Mouse (Mus musculus) midbrain, embryonic 10.5 days (tissue): Measurements from ENCODE around the gene Ints3. TPM values are rescaled to one million over a fixed set of nuclear protein-coding genes. Genes with fewer than 3 reads are reported as not detected.

ENCODE experiments used
- DNase-seq: peaks from one replicate; pipeline ENCODE4 v3.0.0-alpha.2; 2017; ENCODE audit warnings: low spot score
- H3K27ac ChIP-seq: fragments of 300-500 bp; sonication (generic); replicated peaks from 2 replicates; pipeline ENCODE4 v1.5.1; 2016; ENCODE audit warnings: mild to moderate bottlenecking
- H3K27me3 ChIP-seq: fragments of 300-500 bp; sonication (generic); 2 replicates; pipeline ENCODE4 v1.6.1; 2016; ENCODE audit warnings: low read depth, mild to moderate bottlenecking; ENCODE audit not compliant: poor library complexity, severe bottlenecking
- H3K36me3 ChIP-seq: fragments of 300-500 bp; sonication (generic); 2 replicates; pipeline ENCODE4 v1.6.1; 2016; ENCODE audit warnings: mild to moderate bottlenecking, moderate library complexity
- H3K4me1 ChIP-seq: fragments of 300-500 bp; sonication (generic); 2 replicates; pipeline ENCODE4 v1.6.1; 2016
- H3K4me3 ChIP-seq: fragments of 300-500 bp; sonication (generic); 2 replicates; pipeline ENCODE4 v1.5.1; 2016; ENCODE audit warnings: mild to moderate bottlenecking, moderate library complexity
- H3K9me3 ChIP-seq: fragments of 300-500 bp; sonication (generic); replicated peaks from 2 replicates; pipeline ENCODE4 v1.6.1; 2016; ENCODE audit warnings: mild to moderate bottlenecking
- WGBS: fragments of 180-500 bp; shearing (Covaris S2); methylation state at CpG from one replicate; pipeline ENCODE4 v1.1.7; 2016; 5-methylcytosine and 5-hydroxymethylcytosine counted together
- polyA plus RNA-seq: library from polyadenylated mRNA; unstranded; fragments of >200 nt; fragmentation: Nextera tagmentation; extraction: Ambion mirVana; gene quantifications from 2 replicates; pipeline ENCODE4 v1.2.1, GENCODE M21; 2016

Gene Ints3
- polyA plus RNA-seq, 1 experiment from 2014 or later, result 36.9 TPM

- peaks cover 68% of the 10 kb centered on the region for H3K27me3 ChIP-seq
- no peaks in the 10 kb centered on the region for H3K9me3 ChIP-seq
- no peak overlapping the region for H3K27ac ChIP-seq
- no peak overlapping the region for H3K4me3 ChIP-seq
- H3K36me3 ChIP-seq, result no peaks in the 10 kb centered on the region
- peaks cover 11% of the 10 kb centered on the region for H3K4me1 ChIP-seq
- no peak for DNase-seq
- WGBS, result 85% methylated on average over 5 of the region's 5 CpGs
Observed at GRCm38 (mm10) chr3:90460315-90460714, 26.9 kb upstream of the Ints3 start.

- WGBS, result 82% methylated on average over 9 of the region's 9 CpGs
- H3K36me3 ChIP-seq, result no peaks in the 10 kb centered on the region
- no peak overlapping the region for H3K4me3 ChIP-seq
- DNase-seq, result no peak
- H3K27me3 ChIP-seq, result peaks cover 62% of the 10 kb centered on the region
- no peak overlapping the region for H3K27ac ChIP-seq
- H3K9me3 ChIP-seq, result no peaks in the 10 kb centered on the region
- H3K4me1 ChIP-seq, result peaks cover 5% of the 10 kb centered on the region
Observed at GRCm38 (mm10) chr3:90459727-90460126, 26.3 kb upstream of the Ints3 start.

GRCm38 (mm10) chr3:90454931-90455330 is 21.5 kb upstream of the Ints3 start:
- H3K9me3 ChIP-seq, result no peaks in the 10 kb centered on the region
- peaks cover 12% of the 10 kb centered on the region for H3K4me1 ChIP-seq
- no peak overlapping the region for H3K27ac ChIP-seq
- no peak for DNase-seq
- no peaks in the 10 kb centered on the region for H3K36me3 ChIP-seq
- H3K4me3 ChIP-seq, result no peak overlapping the region
- H3K27me3 ChIP-seq, result peaks cover 18% of the 10 kb centered on the region; the same call in 1 of the 2 replicates
- 87% methylated on average over 14 of the region's 14 CpGs for WGBS

- Histone ChIP-seq H3K27me3 (peaks cover 10% of the 10 kb centered on the region; the same call in 1 of the 2 replicates), H3K36me3 (no peaks in the 10 kb centered on the region), H3K9me3 (no peaks in the 10 kb centered on the region), H3K27ac (0 out of 2 replicates have a peak overlapping the region, but pooled peaks have one; percentile 10), H3K4me3 (no peak overlapping the region), H3K4me1 (peaks cover 31% of the 10 kb centered on the region)
- DNase-seq, result no peak
- WGBS, result 51% methylated on average over 10 of the region's 10 CpGs
Observed at GRCm38 (mm10) chr3:90451396-90452095, 18.1 kb upstream of the Ints3 start.

- 36% methylated on average over 12 of the region's 12 CpGs for WGBS
- Histone ChIP-seq H3K9me3 (no peaks in the 10 kb centered on the region), H3K27me3 (peaks cover 8% of the 10 kb centered on the region; the same call in 1 of the 2 replicates), H3K4me3 (no peak overlapping the region), H3K4me1 (peaks cover 38% of the 10 kb centered on the region), H3K36me3 (no peaks in the 10 kb centered on the region), H3K27ac (0 out of 2 replicates have a peak overlapping the region, but pooled peaks have one; percentile 10)
- no peak for DNase-seq
Observed at GRCm38 (mm10) chr3:90450874-90451273, 17.5 kb upstream of the Ints3 start.

- WGBS, result 31% methylated on average over 6 of the region's 6 CpGs
- Histone ChIP-seq H3K36me3 (no peaks in the 10 kb centered on the region), H3K4me1 (peaks cover 42% of the 10 kb centered on the region), H3K27me3 (peaks cover 4% of the 10 kb centered on the region; the same call in 1 of the 2 replicates), H3K27ac (no peak overlapping the region), H3K9me3 (no peaks in the 10 kb centered on the region), H3K4me3 (no peak overlapping the region)
- DNase-seq, result no peak
Observed at GRCm38 (mm10) chr3:90448626-90449025, 15.2 kb upstream of the Ints3 start.

- H3K36me3 ChIP-seq, result no peaks in the 10 kb centered on the region
- peak overlapping the region; percentile 51 for H3K4me3 ChIP-seq
- peak overlapping the region; percentile 92 for H3K27ac ChIP-seq
- peaks cover 42% of the 10 kb centered on the region for H3K4me1 ChIP-seq
- H3K27me3 ChIP-seq, result peaks cover 4% of the 10 kb centered on the region; the same call in 1 of the 2 replicates
- no peak for DNase-seq
- WGBS, result 43% methylated on average over 7 of the region's 7 CpGs
- no peaks in the 10 kb centered on the region for H3K9me3 ChIP-seq
Observed at GRCm38 (mm10) chr3:90447123-90447494, 13.7 kb upstream of the Ints3 start.

- Histone ChIP-seq H3K27ac (peak overlapping the region; percentile 92), H3K36me3 (no peaks in the 10 kb centered on the region)
- 0% methylated on average over 17 of the region's 17 CpGs for WGBS
Observed at GRCm38 (mm10) chr3:90446389-90447122, 13.1 kb upstream of the Ints3 start.

GRCm38 (mm10) chr3:90445417-90446200 is 12.2 kb upstream of the Ints3 start:
- Histone ChIP-seq H3K4me3 (peak overlapping the region; percentile 51), H3K4me1 (peaks cover 31% of the 10 kb centered on the region), H3K9me3 (no peaks in the 10 kb centered on the region), H3K36me3 (no peaks in the 10 kb centered on the region), H3K27me3 (peaks cover 2% of the 10 kb centered on the region; the same call in 1 of the 2 replicates), H3K27ac (peak overlapping the region; percentile 92)
- DNase-seq, result no peak
- WGBS, result 71% methylated on average over 11 of the region's 11 CpGs

More at GRCm38 (mm10) chr3:90446389-90447122, 13.1 kb upstream of the Ints3 start:
- Histone ChIP-seq H3K27me3 (peaks cover 4% of the 10 kb centered on the region; the same call in 1 of the 2 replicates), H3K9me3 (no peaks in the 10 kb centered on the region), H3K4me3 (peak overlapping the region; percentile 51), H3K4me1 (peaks cover 40% of the 10 kb centered on the region)
- DNase-seq, result peak; percentile 87

GRCm38 (mm10) chr3:90443977-90444376 is 10.6 kb upstream of the Ints3 start:
- no peaks in the 10 kb centered on the region for H3K9me3 ChIP-seq
- 92% methylated on average over 3 of the region's 3 CpGs for WGBS
- peaks cover 30% of the 10 kb centered on the region for H3K4me1 ChIP-seq
- H3K4me3 ChIP-seq, result no peak overlapping the region
- DNase-seq, result no peak
- H3K27ac ChIP-seq, result no peak overlapping the region
- H3K36me3 ChIP-seq, result no peaks in the 10 kb centered on the region
- H3K27me3 ChIP-seq, result no peaks in the 10 kb centered on the region

GRCm38 (mm10) chr3:90440756-90441155 is 7.3 kb upstream of the Ints3 start:
- Histone ChIP-seq H3K4me3 (no peak overlapping the region), H3K36me3 (no peaks in the 10 kb centered on the region), H3K27me3 (no peaks in the 10 kb centered on the region), H3K27ac (no peak overlapping the region), H3K4me1 (peaks cover 2% of the 10 kb centered on the region), H3K9me3 (no peaks in the 10 kb centered on the region)
- no peak for DNase-seq
- 91% methylated on average over 2 of the region's 2 CpGs for WGBS

GRCm38 (mm10) chr3:90437131-90437530 is 3.7 kb upstream of the Ints3 start:
- WGBS, result 83% methylated on average over 4 of the region's 4 CpGs
- DNase-seq, result no peak
- Histone ChIP-seq H3K9me3 (no peaks in the 10 kb centered on the region), H3K27ac (no peak overlapping the region), H3K4me3 (no peak overlapping the region), H3K27me3 (no peaks in the 10 kb centered on the region), H3K36me3 (no peaks in the 10 kb centered on the region), H3K4me1 (peaks cover 11% of the 10 kb centered on the region)
